In the genomic region with DNA sequence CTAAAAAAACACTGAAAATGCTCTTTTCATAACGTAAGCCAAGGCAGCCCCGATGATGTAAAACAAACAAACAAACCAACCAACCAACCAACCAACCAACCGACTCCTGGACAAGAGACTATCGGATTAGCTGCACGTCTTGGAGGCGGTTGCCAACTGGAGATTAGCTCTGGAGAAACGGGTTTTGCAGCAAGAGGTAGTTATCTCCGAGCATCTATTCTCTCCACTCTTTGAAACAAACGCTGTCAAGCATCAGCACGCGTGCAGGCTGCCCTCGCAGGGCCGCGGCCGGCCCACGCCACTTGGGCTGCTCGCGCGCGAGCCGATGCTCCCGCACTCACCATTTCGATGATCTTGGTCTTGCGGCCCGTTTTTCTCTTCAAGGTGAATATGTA, we compare ENCODE assay signal across 8 mouse cellular contexts. TPM values are rescaled to one million over a fixed set of nuclear protein-coding genes. Genes with fewer than 3 reads are reported as not detected.
DNase-seq lines count a peak whose midpoint lies in the region; ATAC-seq and TF ChIP-seq lines count a peak whose summit lies in the region.

No protein-coding gene starts in this region.

- under 1% methylated on average over 25 of the region's 25 CpGs for WGBS in kidney, embryonic 16.5 days
- 0% methylated on average over 25 of the region's 25 CpGs for WGBS in forebrain, embryonic 16.5 days
- WGBS in liver, postnatal 0 days (ENCODE audit: insufficient replicate concordance) = under 1% methylated on average over 25 of the region's 25 CpGs

- no peak for TF ChIP-seq CTCF in liver, postnatal 0 days (IDR thresholded peaks at IDR 0.05; ENCODE audit: low read depth)

- ATAC-seq in kidney, embryonic 16.5 days (ENCODE audit: low FRiP score, low TSS enrichment) = no peak; the same call in 1 of the 2 replicates
- no peak for ATAC-seq in forebrain, embryonic 16.5 days
- peak; percentile 39 for ATAC-seq in liver, postnatal 0 days
- no peak; the same call in 1 of the 2 replicates for ATAC-seq in frontal cortex, adult (ENCODE audit: low TSS enrichment)

- peak; percentile 87 for TF ChIP-seq EP300 in liver, postnatal 0 days (IDR thresholded peaks at IDR 0.05; ENCODE audit: low read depth)

- H3K4me3 ChIP-seq in kidney, embryonic 16.5 days (ENCODE audit: low read length) = peak overlapping the region; percentile 84
- peak overlapping the region; percentile 84 for H3K4me3 ChIP-seq in forebrain, embryonic 16.5 days (replicated peaks; ENCODE audit: low read length)
- H3K4me3 ChIP-seq in liver, postnatal 0 days (ENCODE audit: low read depth, low read length) = peak overlapping the region; percentile 88

- peaks cover 3% of the 10 kb centered on the region; the same call in 1 of the 2 replicates for H3K9me3 ChIP-seq in kidney, embryonic 16.5 days (ENCODE audit: low read length)
- no peaks in the 10 kb centered on the region for H3K9me3 ChIP-seq in forebrain, embryonic 16.5 days (ENCODE audit: control insufficient read depth, low read length)
- no peaks in the 10 kb centered on the region for H3K9me3 ChIP-seq in liver, postnatal 0 days (ENCODE audit: low read length)

- H3K36me3 ChIP-seq in kidney, embryonic 16.5 days (ENCODE audit: insufficient read depth, low read length) = no peaks in the 10 kb centered on the region
- H3K36me3 ChIP-seq in forebrain, embryonic 16.5 days (ENCODE audit: control insufficient read depth, insufficient read depth) = no peaks in the 10 kb centered on the region
- no peaks in the 10 kb centered on the region for H3K36me3 ChIP-seq in liver, postnatal 0 days (replicated peaks; ENCODE audit: insufficient read depth, low read length)

- no peak for DNase-seq in kidney, postnatal 14 days
- DNase-seq in adipocyte (ENCODE audit: low spot score) = peak; percentile 71
- DNase-seq in liver, postnatal 0 days = no peak
- DNase-seq in thymus, postnatal 25 days = no peak
- no peak for DNase-seq in Muller cell, postnatal 12 days (ENCODE audit: inconsistent ontology term)

- H3K4me1 ChIP-seq in kidney, embryonic 16.5 days (ENCODE audit: insufficient read depth, low read length) = peaks cover 21% of the 10 kb centered on the region
- H3K4me1 ChIP-seq in forebrain, embryonic 16.5 days (replicated peaks; ENCODE audit: control insufficient read depth, insufficient read depth, low read length) = peaks cover 9% of the 10 kb centered on the region
- H3K4me1 ChIP-seq in liver, postnatal 0 days (ENCODE audit: insufficient read depth) = peaks cover 27% of the 10 kb centered on the region

- H3K9ac ChIP-seq in kidney, embryonic 16.5 days (replicated peaks; ENCODE audit: low read length) = peak overlapping the region; percentile 88
- peak overlapping the region; percentile 86 for H3K9ac ChIP-seq in forebrain, embryonic 16.5 days (replicated peaks; ENCODE audit: low read depth, low read length)
- H3K9ac ChIP-seq in liver, postnatal 0 days (replicated peaks) = peak overlapping the region; percentile 83

- H3K27me3 ChIP-seq in kidney, embryonic 16.5 days (ENCODE audit: insufficient read depth, low read length) = no peaks in the 10 kb centered on the region; the same call in 1 of the 2 replicates
- 0 out of 2 replicates have a peak, but pooled peaks cover 4% of the 10 kb centered on the region for H3K27me3 ChIP-seq in forebrain, embryonic 16.5 days (replicated peaks; ENCODE audit: control insufficient read depth, insufficient read depth, low read length)
- no peaks in the 10 kb centered on the region for H3K27me3 ChIP-seq in liver, postnatal 0 days (ENCODE audit: insufficient read depth, low read length)

- H3K4me2 ChIP-seq in kidney, embryonic 16.5 days (replicated peaks; ENCODE audit: low read depth, low read length) = peak overlapping the region; percentile 72
- peak overlapping the region; percentile 58 for H3K4me2 ChIP-seq in forebrain, embryonic 16.5 days (ENCODE audit: low read length)
- peak overlapping the region; percentile 71 for H3K4me2 ChIP-seq in liver, postnatal 0 days (ENCODE audit: low read depth, low read length)

- peak overlapping the region; percentile 69; the same call in 1 of the 2 replicates for H3K27ac ChIP-seq in kidney, embryonic 16.5 days (ENCODE audit: low read length)
- H3K27ac ChIP-seq in forebrain, embryonic 16.5 days (ENCODE audit: low read length) = peak overlapping the region; percentile 91
- H3K27ac ChIP-seq in liver, postnatal 0 days (ENCODE audit: low read depth) = peak overlapping the region; percentile 93

RNA-seq across cellular contexts. Expression of a gene that starts 0.4 kb away (rescaled TPM):
- 65.2 and 67.9 TPM in 2 replicates for polyA plus RNA-seq in kidney, embryonic 16.5 days (2015; fragmentation: Nextera tagmentation; extraction: Ambion mirVana)
- 166 and 178 TPM in 2 replicates for polyA plus RNA-seq in forebrain, embryonic 16.5 days (2015; fragmentation: Nextera tagmentation; extraction: Ambion mirVana)
- polyA plus RNA-seq in liver, postnatal 0 days (2015; fragmentation: Nextera tagmentation; extraction: Ambion mirVana) = 113 and 127 TPM in 2 replicates

RNA-seq across cellular contexts. Expression of a gene that starts 0.5 kb away (rescaled TPM):
- 0.36 and 0.39 TPM in 2 replicates for polyA plus RNA-seq in kidney, embryonic 16.5 days (2015; fragmentation: Nextera tagmentation; extraction: Ambion mirVana)
- 0.42 and 0.46 TPM in 2 replicates for polyA plus RNA-seq in forebrain, embryonic 16.5 days (2015; fragmentation: Nextera tagmentation; extraction: Ambion mirVana)
- polyA plus RNA-seq in liver, postnatal 0 days (2015; fragmentation: Nextera tagmentation; extraction: Ambion mirVana) = 0.25 and 0.26 TPM in 2 replicates

RNA-seq across cellular contexts. Expression of a gene that starts 46.7 kb away (rescaled TPM):
- polyA plus RNA-seq in kidney, embryonic 16.5 days (2015; fragmentation: Nextera tagmentation; extraction: Ambion mirVana) = not detected in 2 replicates
- polyA plus RNA-seq in forebrain, embryonic 16.5 days (2015; fragmentation: Nextera tagmentation; extraction: Ambion mirVana) = not detected in 2 replicates
- polyA plus RNA-seq in liver, postnatal 0 days (2015; fragmentation: Nextera tagmentation; extraction: Ambion mirVana) = not detected in 2 replicates
